Mouse (Mus musculus): ENCODE results near the gene Cldn6.

The Cldn6 gene

DNA sequence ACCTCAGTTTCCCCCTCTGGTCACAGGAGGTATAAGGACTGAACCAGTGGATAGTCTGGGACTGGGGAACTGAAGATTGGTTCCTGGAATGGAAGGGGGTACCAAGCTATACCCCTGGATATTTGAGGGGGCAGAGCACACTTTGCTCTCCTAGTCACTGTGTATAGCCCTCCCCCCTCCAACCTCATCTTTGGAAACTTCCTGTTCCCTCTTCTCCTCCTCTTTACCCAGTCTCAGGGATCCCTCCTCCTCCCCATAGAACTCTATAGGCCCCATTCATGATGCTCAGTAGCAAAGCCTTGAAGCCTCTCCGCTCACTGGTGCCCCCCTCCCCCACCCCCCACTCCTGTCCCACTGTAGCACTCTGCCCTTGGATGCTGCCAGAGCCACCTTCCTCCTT, 40.4 kb downstream of the Cldn6 start:
- no peak for DNase-seq (ENCODE audit: low spot score in 2 of 2)

DNA sequence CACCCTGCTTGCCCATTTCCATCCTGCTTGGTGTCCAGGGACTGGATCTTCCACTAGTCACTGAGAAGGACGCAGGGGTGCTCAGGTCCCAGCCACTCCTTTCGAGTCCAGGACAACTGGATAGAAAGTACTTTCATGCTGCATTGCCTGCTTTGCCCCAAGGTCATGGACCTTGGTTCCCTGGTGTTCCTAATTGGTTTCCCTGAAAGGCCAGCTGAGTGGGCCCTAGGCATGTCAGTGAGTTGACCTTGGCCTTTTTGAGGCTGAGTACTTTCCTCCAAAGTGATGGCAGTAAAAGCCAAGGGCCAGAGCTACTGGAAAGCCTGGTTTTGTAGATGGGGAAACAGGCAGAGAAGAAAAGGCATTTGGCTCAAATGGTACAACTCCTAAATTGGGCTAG, 42.8 kb downstream of the Cldn6 start:
- no peak for DNase-seq (ENCODE audit: low spot score in 2 of 2)

DNA sequence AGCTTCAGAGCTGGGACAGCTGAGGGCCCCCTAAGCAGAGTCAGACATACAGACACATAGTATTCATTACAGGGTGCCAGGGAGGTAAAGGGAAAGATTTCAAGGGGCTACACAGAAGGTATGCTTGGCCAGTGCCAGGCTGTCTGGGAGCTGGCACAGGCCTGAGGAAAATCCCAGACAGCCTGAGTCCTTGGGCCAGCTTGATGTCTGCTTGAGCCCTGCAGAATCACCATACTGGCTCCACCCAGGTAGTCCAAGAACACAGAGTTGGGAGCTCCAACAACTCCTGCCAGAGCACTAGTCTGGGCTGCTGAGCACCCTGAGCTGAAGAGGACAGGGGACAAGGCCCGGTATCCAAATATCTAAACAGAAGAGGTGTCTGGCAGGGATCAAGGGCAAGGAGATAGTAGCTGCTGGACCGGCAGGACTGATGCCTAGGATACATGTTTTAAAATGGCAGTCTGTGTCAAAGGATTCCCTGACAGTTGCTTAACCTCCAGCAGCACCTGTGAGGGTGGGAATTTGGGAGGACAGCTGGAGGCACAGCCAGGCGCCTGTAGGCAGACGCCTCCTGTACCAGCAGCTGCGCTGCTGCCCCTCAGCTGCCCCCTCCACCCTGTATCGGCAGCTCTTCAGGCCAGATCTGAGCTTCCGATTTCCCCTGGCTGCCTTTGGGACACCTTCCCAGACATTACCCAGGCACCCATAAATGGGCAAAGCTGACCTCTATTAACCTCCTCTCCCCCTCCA, 43.5 kb downstream of the Cldn6 start, which contains the start of gene 1520401A03Rik:
Gene 1520401A03Rik (minus strand): TSS at position 408 of the 750 bp plus-strand sequence.
- DNase-seq (ENCODE audit: low spot score in 2 of 2) = no peak

DNA sequence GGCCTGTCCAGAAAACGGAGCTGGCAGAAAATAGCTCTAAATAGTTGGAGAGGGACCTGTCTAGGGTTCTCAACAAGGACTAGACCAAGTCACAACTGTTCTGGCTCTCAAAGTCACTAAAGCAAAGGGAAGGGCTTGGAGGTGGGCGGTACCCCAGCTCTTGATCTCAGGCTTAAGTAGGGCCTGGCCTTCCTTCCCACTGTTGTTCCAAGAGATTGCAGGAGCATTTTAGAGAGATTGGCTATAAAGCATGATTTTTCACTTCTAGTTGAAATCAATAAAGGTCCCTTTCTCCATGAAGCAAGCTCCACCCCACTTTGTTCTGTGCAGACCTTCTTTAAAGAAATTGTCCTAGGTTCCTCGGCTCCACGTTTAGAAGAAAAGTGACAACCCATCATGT, 46.4 kb downstream of the Cldn6 start:
- DNase-seq (ENCODE audit: low spot score in 2 of 2) = no peak

DNA sequence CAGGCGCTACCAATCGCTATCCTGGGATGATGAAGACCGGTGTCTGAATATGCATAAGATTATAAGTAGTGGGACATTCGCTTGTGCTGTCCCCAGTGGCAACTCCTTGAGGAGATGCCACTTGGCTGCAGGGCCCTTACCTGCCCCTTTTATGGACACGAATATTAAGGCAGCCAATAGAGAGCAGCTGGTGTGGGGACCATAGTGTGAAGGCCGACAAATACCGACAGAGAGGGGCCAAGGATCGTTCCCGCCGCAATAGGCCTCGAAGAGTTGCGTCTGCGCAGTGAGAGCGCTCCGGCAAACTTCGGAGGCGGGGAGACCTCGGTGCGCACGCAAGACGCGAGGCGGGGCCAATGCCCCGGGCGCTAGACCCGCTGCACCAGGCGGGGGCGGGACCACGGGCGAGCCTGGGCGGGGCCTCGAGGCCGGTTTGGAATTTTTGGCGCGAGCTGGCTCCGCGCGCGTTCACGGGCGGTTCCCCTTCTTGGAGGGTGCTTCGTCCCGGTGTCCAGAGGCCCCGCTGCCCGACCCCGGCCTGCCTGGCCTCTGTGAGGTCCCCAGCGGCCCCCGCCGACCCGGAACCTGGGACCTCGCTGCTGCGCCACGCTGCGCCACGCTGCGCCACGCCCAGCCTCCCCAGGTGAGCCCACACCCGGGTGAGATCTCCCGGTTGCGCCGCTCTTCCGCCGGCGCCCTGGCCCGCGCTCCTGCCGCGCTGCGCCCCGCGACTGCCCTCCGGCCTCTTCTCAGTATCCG, 47.1 kb downstream of the Cldn6 start, which contains the start of gene Pkmyt1:
Gene Pkmyt1 (plus strand): TSS at position 338 of the 759 bp plus-strand sequence.
- DNase-seq (ENCODE audit: low spot score in 2 of 2) = peak; percentile 95 to 96

DNA sequence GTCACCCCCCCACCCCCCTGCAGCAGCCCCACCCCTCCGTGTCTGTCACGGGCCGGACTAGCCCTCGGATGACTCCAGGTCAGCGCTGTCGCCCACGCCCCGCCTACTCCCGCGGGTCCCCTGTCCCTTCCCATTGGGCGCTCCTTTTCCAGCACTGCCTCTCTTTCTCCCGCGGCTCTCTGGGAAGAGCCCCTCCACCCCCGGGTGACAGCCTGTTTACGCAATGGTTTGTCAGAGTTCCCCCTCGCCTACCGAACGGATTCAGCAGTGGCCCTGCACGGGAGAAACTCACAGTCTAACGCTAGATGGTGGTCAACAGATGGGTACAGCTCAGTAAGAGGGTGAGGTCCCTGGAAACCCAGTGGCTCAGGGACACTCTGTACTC, 47.7 kb downstream of the Cldn6 start:
- DNase-seq (ENCODE audit: low spot score in 2 of 2) = peak; percentile 77 to 84

DNA sequence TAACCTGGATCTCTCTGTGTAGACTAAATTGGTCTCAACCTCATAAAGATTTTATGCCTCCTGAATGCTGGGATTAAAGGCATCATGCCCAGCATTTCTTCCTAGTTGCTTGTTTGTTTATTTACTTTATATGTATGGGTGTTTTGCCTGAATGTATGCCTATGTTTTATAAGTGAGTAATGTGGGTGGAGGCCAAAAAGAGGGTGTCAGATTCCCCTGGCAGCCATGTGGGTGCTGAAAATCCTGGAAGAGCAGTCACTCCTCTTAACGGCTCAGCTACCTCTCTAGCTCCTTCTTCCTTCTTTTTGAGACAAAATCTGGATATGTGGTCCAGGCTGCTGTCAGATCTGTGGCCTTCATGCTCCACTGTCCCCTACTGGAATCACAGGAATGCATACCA, 51.4 kb downstream of the Cldn6 start:
- DNase-seq (ENCODE audit: low spot score in 2 of 2) = no peak
